Mouse (Mus musculus) MEL (cell line): ENCODE results near the gene Kcnk18. TPM values are rescaled to one million over a fixed set of nuclear protein-coding genes. Genes with fewer than 3 reads are reported as not detected.

ENCODE experiments used
- DNase-seq: peaks from one replicate; pipeline ENCODE4 v3.0.0; 2011; ENCODE audit warnings: low read depth, low spot score
- H3K27ac ChIP-seq: 2 replicates; pipeline ENCODE4 v1.5.1; 2012; ENCODE audit warnings: low read depth, mild to moderate bottlenecking, control low read depth, low read length, moderate library complexity; ENCODE audit not compliant: control insufficient read depth
- H3K27me3 ChIP-seq, 2 experiments: fragments of 150-350 bp in 1 of 2; sonication (generic) in 1 of 2; 2 replicates each; pipeline ENCODE4 v1.6.1; 2012; ENCODE audit warnings: low read length in 2 of 2, mild to moderate bottlenecking in 2 of 2, improper control_type of control experiment in 1 of 2, moderate library complexity in 1 of 2; ENCODE audit not compliant: insufficient read depth in 2 of 2, control insufficient read depth in 1 of 2
- H3K36me3 ChIP-seq, 2 experiments: 2 replicates each; pipeline ENCODE4 v1.6.1; 2012 to 2014; ENCODE audit warnings: low read length in 2 of 2, improper control_type of control experiment in 1 of 2, inconsistent platforms in 1 of 2, mild to moderate bottlenecking in 1 of 2; ENCODE audit not compliant: insufficient read depth in 2 of 2, control insufficient read depth in 1 of 2
- H3K4me1 ChIP-seq, 2 experiments: fragments of 150-350 bp in 1 of 2; sonication (generic) in 1 of 2; 2 replicates each; pipeline ENCODE4 v1.6.1; 2012; ENCODE audit warnings: low read length in 2 of 2, improper control_type of control experiment in 1 of 2, mild to moderate bottlenecking in 1 of 2; ENCODE audit not compliant: insufficient read depth in 2 of 2, control insufficient read depth in 1 of 2
- H3K4me3 ChIP-seq, 2 experiments: fragments of 150-350 bp in 1 of 2; sonication (generic) in 1 of 2; 2 replicates each; pipeline ENCODE4 v1.5.1; 2012; ENCODE audit warnings: low read depth in 2 of 2, low read length in 2 of 2, mild to moderate bottlenecking in 2 of 2, moderate library complexity in 2 of 2, control low read depth in 1 of 2, improper control_type of control experiment in 1 of 2; ENCODE audit not compliant: control insufficient read depth in 1 of 2, insufficient read depth in 1 of 2
- H3K79me2 ChIP-seq: 2 replicates; pipeline ENCODE4 v1.6.1; 2012; ENCODE audit warnings: mild to moderate bottlenecking, low read length, moderate library complexity; ENCODE audit not compliant: control insufficient read depth, poor library complexity, insufficient read depth
- H3K9ac ChIP-seq: 2 replicates; pipeline ENCODE4 v1.6.1; 2012; ENCODE audit warnings: low read depth, mild to moderate bottlenecking, control low read depth, low read length, moderate library complexity; ENCODE audit not compliant: control insufficient read depth, poor library complexity, severe bottlenecking
- H3K9me3 ChIP-seq: fragments of 150-350 bp; sonication (generic); replicated peaks from 2 replicates; pipeline ENCODE4 v1.6.1; 2012; ENCODE audit warnings: mild to moderate bottlenecking, low read length, improper control_type of control experiment, moderate library complexity; ENCODE audit not compliant: insufficient read depth
- BHLHE40 ChIP-seq: IDR thresholded peaks from 2 replicates; pipeline ENCODE4 v1.6.1; 2012; ENCODE audit warnings: low read depth, mild to moderate bottlenecking, inconsistent platforms, low read length, improper control_type of control experiment, borderline replicate concordance
- CHD2 ChIP-seq: IDR thresholded peaks from 2 replicates; pipeline ENCODE4 v1.6.1; 2011; ENCODE audit warnings: low read length, improper control_type of control experiment
- CTCF ChIP-seq, 3 experiments: IDR thresholded peaks in 2 of 3; conservative IDR thresholded peaks in 1 of 3; 2 replicates each; pipeline ENCODE4 v1.5.1; 2011 to 2012; ENCODE audit warnings: low read length in 3 of 3, low read depth in 2 of 3, mild to moderate bottlenecking in 2 of 3, improper control_type of control experiment in 1 of 3, inconsistent platforms in 1 of 3, mixed read lengths in 1 of 3, moderate library complexity in 1 of 3; ENCODE audit not compliant: control insufficient read depth in 1 of 3, insufficient read depth in 1 of 3, poor library complexity in 1 of 3, severe bottlenecking in 1 of 3
- E2F4 ChIP-seq: IDR thresholded peaks from 2 replicates; pipeline ENCODE4 v1.6.1; 2011; ENCODE audit warnings: low read depth, low read length, improper control_type of control experiment, borderline replicate concordance
- ETS1 ChIP-seq: IDR thresholded peaks from 2 replicates; pipeline ENCODE4 v1.6.1; 2012; ENCODE audit warnings: low read depth, mild to moderate bottlenecking, inconsistent platforms, low read length, improper control_type of control experiment, moderate library complexity
- GABPA ChIP-seq: IDR thresholded peaks from 2 replicates; pipeline ENCODE4 v1.6.1; 2012; ENCODE audit warnings: low read depth, mild to moderate bottlenecking, inconsistent platforms, low read length, improper control_type of control experiment, moderate library complexity
- GATA1 ChIP-seq: IDR thresholded peaks from 2 replicates; pipeline ENCODE4 v1.6.1; 2011; ENCODE audit warnings: low read depth, low read length, improper control_type of control experiment
- MAX ChIP-seq: IDR thresholded peaks from 2 replicates; pipeline ENCODE4 v1.6.1; 2011; ENCODE audit warnings: low read length, improper control_type of control experiment
- MEF2A ChIP-seq: IDR thresholded peaks from 2 replicates; pipeline ENCODE4 v1.6.1; 2014; ENCODE audit warnings: low read depth, mild to moderate bottlenecking, inconsistent platforms, low read length, improper control_type of control experiment; ENCODE audit not compliant: poor library complexity, insufficient replicate concordance, severe bottlenecking; ENCODE audit errors: extremely low read depth
- MYB ChIP-seq: IDR thresholded peaks from 2 replicates; pipeline ENCODE4 v1.6.1; 2011; ENCODE audit warnings: mild to moderate bottlenecking, low read depth, low read length, improper control_type of control experiment
- NRF1 ChIP-seq: IDR thresholded peaks from 2 replicates; pipeline ENCODE4 v1.6.1; 2014; ENCODE audit warnings: low read depth, mild to moderate bottlenecking, inconsistent platforms, low read length, improper control_type of control experiment, moderate library complexity; ENCODE audit not compliant: poor library complexity, insufficient read depth, severe bottlenecking
- POLR2A ChIP-seq, 2 experiments: IDR thresholded peaks; 2 replicates each; pipeline ENCODE4 v1.6.1; 2011 to 2012; ENCODE audit warnings: low read length in 2 of 2, mild to moderate bottlenecking in 2 of 2, control low read depth in 1 of 2, improper control_type of control experiment in 1 of 2, low read depth in 1 of 2, moderate library complexity in 1 of 2; ENCODE audit not compliant: control insufficient read depth in 1 of 2, insufficient read depth in 1 of 2, poor library complexity in 1 of 2
- RCOR1 ChIP-seq: IDR thresholded peaks from 2 replicates; pipeline ENCODE4 v1.6.1; 2012; ENCODE audit warnings: low read depth, mild to moderate bottlenecking, inconsistent platforms, low read length, improper control_type of control experiment
- TAL1 ChIP-seq: IDR thresholded peaks from 2 replicates; pipeline ENCODE4 v1.6.1; 2012; ENCODE audit warnings: mild to moderate bottlenecking, inconsistent platforms, low read length, moderate library complexity, mixed read lengths
- TBP ChIP-seq: IDR thresholded peaks from 2 replicates; pipeline ENCODE4 v1.8.0; 2011; ENCODE audit warnings: low read depth, low read length, improper control_type of control experiment
- TCF12 ChIP-seq: IDR thresholded peaks from 2 replicates; pipeline ENCODE4 v1.6.1; 2014; ENCODE audit warnings: low read depth, mild to moderate bottlenecking, inconsistent platforms, low read length, improper control_type of control experiment, moderate library complexity
- ZC3H11A ChIP-seq: IDR thresholded peaks from 2 replicates; pipeline ENCODE4 v1.6.1; 2012; ENCODE audit warnings: low read depth, mild to moderate bottlenecking, inconsistent platforms, low read length, improper control_type of control experiment
- ZKSCAN1 ChIP-seq: IDR thresholded peaks from 2 replicates; pipeline ENCODE4 v1.6.1; 2012; ENCODE audit warnings: low read depth, mild to moderate bottlenecking, inconsistent platforms, low read length, improper control_type of control experiment, moderate library complexity
- ZNF384 ChIP-seq: IDR thresholded peaks from 2 replicates; pipeline ENCODE4 v1.6.1; 2012; ENCODE audit warnings: low read depth, mild to moderate bottlenecking, inconsistent platforms, low read length, improper control_type of control experiment
- polyA plus RNA-seq, 2 experiments: library from polyadenylated mRNA; stranded (reverse) in 1 of 2; unstranded in 1 of 2; fragments of >175 nt in 1 of 2; fragments of >200 nt in 1 of 2; gene quantifications; 2 replicates each; pipeline versions ENCODE4 v1.2.1 to v1.2.4; 2012; ENCODE audit warnings: low replicate concordance in 2 of 2, low read depth in 1 of 2; ENCODE audit not compliant: insufficient read length in 2 of 2, insufficient read depth in 1 of 2, missing spikeins in 1 of 2
- total RNA-seq: library from RNA; depleted of rRNA; stranded (reverse); fragments of 300-350 nt; gene quantifications from 2 replicates; pipeline ENCODE4 v1.2.3, GENCODE M21; 2012

Gene Kcnk18
- total and polyA plus RNA-seq, 3 experiments = not detected

- H3K4me1 ChIP-seq = no peaks in the 10 kb centered on the region
- no peak for DNase-seq
- no peak overlapping the region for H3K27ac ChIP-seq
- H3K9me3 ChIP-seq = no peaks in the 10 kb centered on the region
- H3K79me2 ChIP-seq = no peaks in the 10 kb centered on the region
- no peak for TF ChIP-seq BHLHE40
- TF ChIP-seq CTCF (IDR thresholded peaks at IDR 0.05 in 2 of 3, conservative IDR thresholded peaks at IDR 0.05 in 1 of 3; ENCODE audit: control insufficient read depth in 1 of 3, insufficient read depth in 1 of 3, low read depth in 2 of 3, low read length in 3 of 3, poor library complexity in 1 of 3, severe bottlenecking in 1 of 3) = no peak
- TF ChIP-seq E2F4 = no peak
- no peak for TF ChIP-seq RCOR1
- TF ChIP-seq, all 39 proteins: peak for 0
- Histone ChIP-seq H3K4me3 (no peak overlapping the region), H3K36me3 (no peaks in the 10 kb centered on the region), H3K9ac (no peak overlapping the region), H3K27me3 (peaks cover 2 to 7% of the 10 kb centered on the region in 2 experiments; a peak in 3 of 4 replicates)
These were observed 30.0 kb upstream of the Kcnk18 start for GRCm38 (mm10) chr19:59188981-59189380.

GRCm38 (mm10) chr19:59190431-59191122 lies 28.4 kb upstream of the Kcnk18 start:
- no peaks in the 10 kb centered on the region for H3K4me1 ChIP-seq
- H3K9ac ChIP-seq = no peak overlapping the region
- H3K27ac ChIP-seq = no peak overlapping the region
- no peaks in the 10 kb centered on the region for H3K79me2 ChIP-seq
- peaks cover 1 to 2% of the 10 kb centered on the region in 2 experiments; a peak in 2 of 4 replicates for H3K27me3 ChIP-seq
- no peaks in the 10 kb centered on the region for H3K9me3 ChIP-seq
- no peak for TF ChIP-seq TAL1
- no peak for TF ChIP-seq MAX
- no peak overlapping the region for H3K4me3 ChIP-seq
- no peak for DNase-seq
- H3K36me3 ChIP-seq = no peaks in the 10 kb centered on the region

GRCm38 (mm10) chr19:59191123-59191505 lies 27.9 kb upstream of the Kcnk18 start:
- no peak overlapping the region for H3K4me3 ChIP-seq
- no peak overlapping the region for H3K9ac ChIP-seq
- no peaks in the 10 kb centered on the region for H3K9me3 ChIP-seq
- no peak for TF ChIP-seq NRF1
- TF ChIP-seq ZC3H11A = no peak
- TF ChIP-seq MEF2A = no peak
- no peak for TF ChIP-seq TCF12
- no peak for TF ChIP-seq GABPA
- TF ChIP-seq TBP = no peak
- no peak for TF ChIP-seq ZNF384
- no peak for TF ChIP-seq CHD2
- TF ChIP-seq GATA1 = no peak
- TF ChIP-seq ZKSCAN1 = no peak
- no peak for TF ChIP-seq ETS1
- TF ChIP-seq MAX = no peak
- no peak for TF ChIP-seq POLR2A (IDR thresholded peaks at IDR 0.05; ENCODE audit: control insufficient read depth in 1 of 2, insufficient read depth in 1 of 2, low read depth in 1 of 2, low read length in 2 of 2, poor library complexity in 1 of 2)
- no peak for TF ChIP-seq MYB
- H3K36me3 ChIP-seq = no peaks in the 10 kb centered on the region
- H3K27me3 ChIP-seq = peaks cover 1 to 2% of the 10 kb centered on the region in 2 experiments; a peak in 2 of 4 replicates
- DNase-seq = no peak
- no peaks in the 10 kb centered on the region for H3K4me1 ChIP-seq
- H3K27ac ChIP-seq = no peak overlapping the region
- H3K79me2 ChIP-seq = no peaks in the 10 kb centered on the region
